Mouse (Mus musculus) hindbrain, embryonic 14.5 days (tissue): ENCODE data around the gene Ifna1. TPM values are rescaled to one million over a fixed set of nuclear protein-coding genes. Genes with fewer than 3 reads are reported as not detected.

Experiments used
- ATAC-seq: fragments of 200-750 bp; cut with Nextera tagmentation; 2 replicates; pipeline ENCODE4 v1.8.0; 2017; ENCODE audit warnings: moderate number of reproducible peaks, mild to moderate bottlenecking, moderate TSS enrichment, moderate library complexity; ENCODE audit not compliant: low FRiP score
- DNase-seq: peaks from one replicate; pipeline ENCODE4 v3.0.0-alpha.2; 2015; ENCODE audit warnings: low spot score
- H3K27ac ChIP-seq: fragments of 300-500 bp; sonication (generic); 2 replicates; pipeline ENCODE4 v1.5.1; 2014; ENCODE audit warnings: mild to moderate bottlenecking, moderate library complexity
- H3K27me3 ChIP-seq: fragments of 300-500 bp; sonication (generic); 2 replicates; pipeline ENCODE4 v1.6.1; 2014; ENCODE audit warnings: mild to moderate bottlenecking, low read length, mixed read lengths; ENCODE audit not compliant: control insufficient read depth, insufficient read depth
- H3K36me3 ChIP-seq: fragments of 300-500 bp; sonication (generic); replicated peaks from 2 replicates; pipeline ENCODE4 v1.6.1; 2014; ENCODE audit not compliant: control insufficient read depth, insufficient read depth
- H3K4me1 ChIP-seq: fragments of 300-500 bp; sonication (generic); replicated peaks from 2 replicates; pipeline ENCODE4 v1.6.1; 2014; ENCODE audit warnings: antibody characterized with exemption, low read length, mixed read lengths; ENCODE audit not compliant: control insufficient read depth, insufficient read depth
- H3K4me2 ChIP-seq: fragments of 300-500 bp; sonication (generic); replicated peaks from 2 replicates; pipeline ENCODE4 v1.6.1; 2014; ENCODE audit warnings: mild to moderate bottlenecking, moderate library complexity
- H3K4me3 ChIP-seq: fragments of 300-500 bp; sonication (generic); replicated peaks from 2 replicates; pipeline ENCODE4 v1.5.1; 2014; ENCODE audit warnings: mild to moderate bottlenecking, low read length
- H3K9ac ChIP-seq: fragments of 300-500 bp; sonication (generic); 2 replicates; pipeline ENCODE4 v1.6.1; 2014
- H3K9me3 ChIP-seq: fragments of 300-500 bp; sonication (generic); 2 replicates; pipeline ENCODE4 v1.6.1; 2016; ENCODE audit warnings: low read length; ENCODE audit not compliant: control insufficient read depth
- WGBS: fragments of 180-500 bp; shearing (Covaris S2); extraction: QIAGEN DNeasy Blood & Tissue Kit; methylation state at CpG from one replicate; pipeline ENCODE4 v1.1.7; 2014; 5-methylcytosine and 5-hydroxymethylcytosine counted together
- polyA plus RNA-seq: library from polyadenylated mRNA; unstranded; fragments of >200 nt; fragmentation: Nextera tagmentation; extraction: Ambion mirVana; gene quantifications from 2 replicates; pipeline ENCODE4 v1.2.1, GENCODE M21; 2014

The Ifna1 gene
- polyA plus RNA-seq, 1 experiment from 2014 or later, result not detected

DNA sequence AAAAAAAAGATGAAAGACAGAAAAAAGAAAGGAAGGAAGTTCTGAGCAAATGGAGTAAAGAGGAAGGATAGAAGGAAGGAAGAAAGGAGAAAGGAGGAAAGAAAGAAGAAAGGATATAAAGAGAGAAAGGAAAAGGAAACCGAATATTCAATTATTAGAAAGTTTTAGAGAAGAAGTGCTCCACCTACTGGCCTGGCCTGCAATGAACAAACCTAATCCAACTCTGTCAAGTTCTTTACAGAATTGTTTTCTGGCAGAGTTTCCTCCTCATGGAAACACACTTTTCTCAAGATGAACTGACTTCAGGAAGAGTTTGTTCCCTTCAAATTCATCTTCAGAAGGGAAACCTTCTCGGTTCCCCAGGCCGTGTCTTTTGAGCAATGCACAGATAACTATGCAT lies 11.1 kb upstream of the Ifna1 start:
- H3K4me1 ChIP-seq, result no peaks in the 10 kb centered on the region
- no peak for DNase-seq
- no peak for ATAC-seq
- H3K36me3 ChIP-seq, result no peaks in the 10 kb centered on the region
- H3K27ac ChIP-seq, result no peak overlapping the region
- no peaks in the 10 kb centered on the region for H3K9me3 ChIP-seq
- H3K4me2 ChIP-seq, result no peak overlapping the region
- H3K4me3 ChIP-seq, result no peak overlapping the region
- WGBS, result 47% methylated on average over 3 of the region's 3 CpGs
- no peak overlapping the region for H3K9ac ChIP-seq
- H3K27me3 ChIP-seq, result no peaks in the 10 kb centered on the region

- H3K4me1 ChIP-seq, result no peaks in the 10 kb centered on the region
- DNase-seq, result no peak
These were observed 9.8 kb upstream of the Ifna1 start for GRCm38 (mm10) chr4:88840058-88840457.

DNA sequence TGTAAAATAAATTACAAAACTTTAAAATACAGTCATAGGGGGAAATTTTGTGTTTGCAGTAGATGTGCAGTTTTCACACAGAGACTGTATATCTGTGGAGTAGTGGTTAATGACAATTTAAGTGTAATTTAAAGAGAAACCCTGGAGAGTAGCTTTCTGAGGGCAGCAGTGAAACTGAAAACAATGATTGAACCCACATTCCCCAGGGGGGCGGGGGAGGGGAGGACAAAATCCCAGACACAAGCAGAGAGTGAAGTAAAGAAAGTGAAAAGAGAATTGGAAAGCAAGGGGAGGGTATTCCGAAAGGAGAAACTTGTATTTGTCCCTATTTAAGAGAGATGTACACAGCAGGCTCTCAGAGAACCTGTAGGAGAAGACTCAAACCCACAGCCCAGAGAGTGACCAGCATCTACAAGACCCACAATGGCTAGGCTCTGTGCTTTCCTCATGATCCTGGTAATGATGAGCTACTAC lies 8.4 kb upstream of the Ifna1 start, which contains the start of gene Ifna4:
Gene Ifna4 (plus strand): TSS at position 424 of the 474 bp plus-strand sequence.
- DNase-seq, result no peak
- 39% methylated on average over 2 of the region's 2 CpGs for WGBS
- H3K36me3 ChIP-seq, result no peaks in the 10 kb centered on the region

More at GRCm38 (mm10) chr4:88840058-88840457, 9.8 kb upstream of the Ifna1 start:
- no peaks in the 10 kb centered on the region for H3K9me3 ChIP-seq
- WGBS, result 85% methylated on average over 3 of the region's 3 CpGs
- no peak overlapping the region for H3K27ac ChIP-seq
- H3K4me3 ChIP-seq, result no peak overlapping the region
- no peak overlapping the region for H3K4me2 ChIP-seq
- no peaks in the 10 kb centered on the region for H3K36me3 ChIP-seq
- H3K27me3 ChIP-seq, result no peaks in the 10 kb centered on the region
- H3K9ac ChIP-seq, result no peak overlapping the region
- ATAC-seq, result no peak

DNA sequence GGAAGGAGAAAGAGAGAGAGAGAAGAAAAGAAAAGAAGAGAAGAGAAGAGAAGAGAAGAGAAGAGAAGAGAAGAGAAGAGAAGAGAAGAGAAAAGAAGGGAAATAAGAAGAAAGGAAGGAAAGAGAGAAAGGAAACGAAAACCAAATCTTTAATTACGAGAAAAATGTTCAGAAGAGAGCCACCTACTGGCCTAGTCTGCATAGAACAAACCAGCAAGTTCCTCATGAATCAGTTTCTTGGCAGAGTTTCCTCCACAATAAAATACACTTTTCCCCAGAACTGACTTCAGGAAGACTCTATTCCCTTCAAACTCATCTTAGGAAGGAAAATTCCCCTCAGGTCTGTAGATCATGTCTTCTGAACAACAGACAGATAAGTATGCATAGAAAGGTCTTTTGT lies 4.6 kb upstream of the Ifna1 start:
- no peak overlapping the region for H3K4me3 ChIP-seq
- ATAC-seq (no peak), DNase-seq (no peak)
- H3K9ac ChIP-seq, result no peak overlapping the region
- H3K36me3 ChIP-seq, result no peaks in the 10 kb centered on the region
- no peak overlapping the region for H3K4me2 ChIP-seq
- H3K27ac ChIP-seq, result no peak overlapping the region
- no peaks in the 10 kb centered on the region for H3K27me3 ChIP-seq
- no peaks in the 10 kb centered on the region for H3K4me1 ChIP-seq
- 55% methylated on average over 2 of the region's 2 CpGs for WGBS
- H3K9me3 ChIP-seq, result no peaks in the 10 kb centered on the region

More for the DNA sequence above, 8.4 kb upstream of the Ifna1 start, which contains the start of gene Ifna4:
- H3K9me3 ChIP-seq, result no peaks in the 10 kb centered on the region
- H3K4me2 ChIP-seq, result no peak within 1 kb of the TSS
- H3K4me1 ChIP-seq, result no peaks in the 10 kb centered on the region
- H3K27ac ChIP-seq, result no peak within 1 kb of the TSS
- no peak for ATAC-seq
- H3K4me3 ChIP-seq, result no peak within 1 kb of the TSS
- no peak within 1 kb of the TSS for H3K9ac ChIP-seq
- H3K27me3 ChIP-seq, result no peaks in the 10 kb centered on the region

GRCm38 (mm10) chr4:88851026-88851763 lies 1.3 kb downstream of the Ifna1 start:
- no peak overlapping the region for H3K4me3 ChIP-seq
- DNase-seq (no peak), ATAC-seq (no peak)
- H3K27me3 ChIP-seq, result no peaks in the 10 kb centered on the region
- no peaks in the 10 kb centered on the region for H3K36me3 ChIP-seq
- no peak overlapping the region for H3K27ac ChIP-seq
- H3K9me3 ChIP-seq, result no peaks in the 10 kb centered on the region
- H3K4me2 ChIP-seq, result no peak overlapping the region
- no peaks in the 10 kb centered on the region for H3K4me1 ChIP-seq
- WGBS, result 23% methylated on average over 4 of the region's 4 CpGs
- no peak overlapping the region for H3K9ac ChIP-seq

GRCm38 (mm10) chr4:88859214-88859613 lies 9.3 kb downstream of the Ifna1 start:
- no peak overlapping the region for H3K9ac ChIP-seq
- no peak overlapping the region for H3K4me2 ChIP-seq
- H3K27me3 ChIP-seq, result no peaks in the 10 kb centered on the region
- DNase-seq (no peak), ATAC-seq (no peak)
- H3K36me3 ChIP-seq, result no peaks in the 10 kb centered on the region
- H3K27ac ChIP-seq, result no peak overlapping the region
- no peaks in the 10 kb centered on the region for H3K4me1 ChIP-seq
- no peak overlapping the region for H3K4me3 ChIP-seq
- no peaks in the 10 kb centered on the region for H3K9me3 ChIP-seq

DNA sequence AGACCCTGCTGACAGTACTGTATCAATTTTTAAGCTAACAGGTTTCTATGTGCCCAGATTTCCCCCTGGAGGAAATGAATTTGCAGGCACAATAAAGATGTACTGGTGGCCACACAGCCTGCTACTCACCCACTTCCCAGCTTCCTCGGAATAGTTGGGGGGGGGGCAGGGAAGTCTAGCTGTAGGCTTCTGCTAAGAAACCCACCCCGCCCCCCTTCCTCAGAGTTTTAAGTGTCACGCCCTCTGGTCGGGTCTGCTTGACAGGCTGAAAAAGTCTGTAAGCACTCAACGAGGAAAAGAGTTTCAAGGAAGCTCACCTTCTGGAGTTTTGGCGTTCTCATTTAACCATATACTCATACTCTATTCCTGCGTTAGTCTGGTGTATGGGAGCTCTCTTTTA lies 13.4 kb downstream of the Ifna1 start:
- 0 out of 2 replicates have a peak, but pooled peaks cover under 1% of the 10 kb centered on the region for H3K4me1 ChIP-seq
- no peak for ATAC-seq
- WGBS, result 7% methylated on average over 7 of the region's 7 CpGs
- no peak overlapping the region for H3K27ac ChIP-seq
- H3K36me3 ChIP-seq, result no peaks in the 10 kb centered on the region
- no peaks in the 10 kb centered on the region for H3K27me3 ChIP-seq
- H3K4me2 ChIP-seq, result no peak overlapping the region
- no peak for DNase-seq
- no peaks in the 10 kb centered on the region for H3K9me3 ChIP-seq
- H3K9ac ChIP-seq, result no peak overlapping the region
- H3K4me3 ChIP-seq, result no peak overlapping the region

DNA sequence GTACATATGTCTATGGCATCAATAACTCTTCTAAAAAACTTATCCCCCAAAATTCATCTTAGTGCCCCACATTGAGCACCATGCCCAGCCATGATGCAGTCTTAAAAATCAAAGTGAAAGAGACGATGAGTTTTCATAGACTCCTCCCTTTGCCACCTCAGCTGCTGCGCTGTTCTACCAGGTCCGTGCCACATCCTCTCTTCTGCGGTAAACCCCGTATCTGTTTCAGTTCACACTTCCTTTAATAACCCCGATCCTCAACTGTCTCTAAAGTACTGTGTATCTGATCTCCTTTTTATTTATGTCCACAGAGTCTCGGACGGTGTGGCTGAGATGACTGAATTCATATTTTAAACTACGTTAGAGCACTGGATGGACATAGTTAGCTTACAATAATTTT lies 14.7 kb downstream of the Ifna1 start:
- Histone ChIP-seq H3K4me3 (no peak overlapping the region), H3K9me3 (no peaks in the 10 kb centered on the region), H3K4me1 (0 out of 2 replicates have a peak, but pooled peaks cover 3% of the 10 kb centered on the region), H3K27ac (no peak overlapping the region), H3K9ac (no peak overlapping the region), H3K27me3 (no peaks in the 10 kb centered on the region), H3K4me2 (no peak overlapping the region), H3K36me3 (no peaks in the 10 kb centered on the region)
- 72% methylated on average over 9 of the region's 9 CpGs for WGBS
- DNase-seq (no peak), ATAC-seq (no peak)

DNA sequence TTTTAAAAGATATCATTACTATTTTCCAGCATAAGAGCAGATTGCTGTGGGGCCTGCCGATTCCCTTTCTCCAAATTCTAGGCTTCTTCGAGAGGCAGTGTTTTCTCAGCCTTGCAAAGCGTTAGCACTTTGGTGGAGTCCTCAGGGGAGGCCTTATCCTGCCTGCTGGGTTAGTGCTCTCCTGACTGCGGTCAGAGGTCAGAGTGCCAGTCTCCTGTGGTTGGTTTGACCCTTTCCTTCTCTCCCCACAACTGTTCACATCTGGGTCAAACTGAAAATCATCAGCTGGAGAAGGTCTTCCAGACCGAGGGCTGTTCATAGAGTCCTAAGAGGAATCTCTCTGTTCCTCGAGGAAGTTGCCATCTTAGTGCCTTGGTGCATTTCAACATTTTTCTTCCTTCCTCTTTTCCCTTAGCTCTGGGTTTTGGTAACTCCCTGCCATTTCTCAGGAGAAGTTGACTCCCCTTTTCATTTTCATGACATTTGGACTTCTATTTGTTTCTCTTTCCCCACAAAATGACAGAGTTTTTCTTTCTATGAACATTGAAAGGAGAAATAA lies 15.2 kb downstream of the Ifna1 start:
- Histone ChIP-seq H3K9ac (no peak overlapping the region), H3K4me1 (0 out of 2 replicates have a peak, but pooled peaks cover 3% of the 10 kb centered on the region), H3K36me3 (no peaks in the 10 kb centered on the region), H3K4me2 (no peak overlapping the region), H3K27me3 (no peaks in the 10 kb centered on the region), H3K27ac (no peak overlapping the region), H3K9me3 (no peaks in the 10 kb centered on the region), H3K4me3 (no peak overlapping the region)
- DNase-seq (no peak), ATAC-seq (no peak)
- 60% methylated on average over 6 of the region's 6 CpGs for WGBS
